Mouse (Mus musculus) stomach, postnatal 0 days (tissue): ENCODE results near the gene Gm28230.
A peak's percentile ranks its signal among the peaks of the same experiment; 100 is the strongest.

Source experiments
- CTCF ChIP-seq: IDR thresholded peaks from 2 replicates; pipeline ENCODE4 v1.5.1; 2016; ENCODE audit warnings: antibody characterized with exemption, low read depth, mild to moderate bottlenecking, moderate library complexity
- EP300 ChIP-seq: optimal IDR thresholded peaks from 2 replicates; pipeline ENCODE3; 2016; ENCODE audit warnings: antibody characterized with exemption

- TF ChIP-seq CTCF (peak; percentile 58), EP300 (no peak)
These were observed 35.2 kb upstream of the Gm28230 start, which contains the start of gene Hoxd10 for GRCm38 (mm10) chr2:74691022-74691951.
